Mouse (Mus musculus) midbrain, embryonic 14.5 days (tissue): ENCODE measurements at regions not wholly inside any gene's neighbourhood (a gene's known extent, or its start where the extent isn't known, plus 50 kb on each side); places are given as distances from the start of the nearest gene placed in this dataset.

ENCODE experiments used
- ATAC-seq: fragments of 200-750 bp; cut with Nextera tagmentation; 2 replicates; pipeline ENCODE4 v1.8.0; 2017; ENCODE audit warnings: moderate number of reproducible peaks, moderate library complexity; ENCODE audit not compliant: low FRiP score, low TSS enrichment
- DNase-seq: peaks from one replicate; pipeline ENCODE4 v3.0.0-alpha.2; 2015
- H3K27ac ChIP-seq: fragments of 300-500 bp; sonication (generic); replicated peaks from 2 replicates; pipeline ENCODE4 v1.5.1; 2014; ENCODE audit warnings: mild to moderate bottlenecking, low read depth, low read length, moderate library complexity
- H3K27me3 ChIP-seq: fragments of 300-500 bp; sonication (generic); 2 replicates; pipeline ENCODE4 v1.6.1; 2014; ENCODE audit warnings: low read length, control low read depth, mixed read lengths; ENCODE audit not compliant: control insufficient read depth, insufficient read depth
- H3K36me3 ChIP-seq: fragments of 300-500 bp; sonication (generic); 2 replicates; pipeline ENCODE4 v1.6.1; 2014; ENCODE audit warnings: low read length, control low read depth; ENCODE audit not compliant: control insufficient read depth, insufficient read depth
- H3K4me1 ChIP-seq: fragments of 300-500 bp; sonication (generic); 2 replicates; pipeline ENCODE4 v1.6.1; 2014; ENCODE audit warnings: mild to moderate bottlenecking, antibody characterized with exemption, low read length, control low read depth; ENCODE audit not compliant: control insufficient read depth, insufficient read depth
- H3K4me2 ChIP-seq: fragments of 300-500 bp; sonication (generic); 2 replicates; pipeline ENCODE4 v1.6.1; 2014; ENCODE audit warnings: mild to moderate bottlenecking, low read length, moderate library complexity
- H3K4me3 ChIP-seq: fragments of 300-500 bp; sonication (generic); replicated peaks from 2 replicates; pipeline ENCODE4 v1.5.1; 2014; ENCODE audit warnings: low read depth, low read length
- H3K9ac ChIP-seq: fragments of 300-500 bp; sonication (generic); replicated peaks from 2 replicates; pipeline ENCODE4 v1.6.1; 2014; ENCODE audit warnings: mild to moderate bottlenecking, low read length, moderate library complexity
- H3K9me3 ChIP-seq: fragments of 300-500 bp; sonication (generic); 2 replicates; pipeline ENCODE4 v1.6.1; 2016; ENCODE audit warnings: low read length, control low read depth, mixed read lengths; ENCODE audit not compliant: control insufficient read depth
- WGBS: fragments of 180-500 bp; shearing (Covaris S2); extraction: QIAGEN DNeasy Blood & Tissue Kit; methylation state at CpG from one replicate; pipeline ENCODE4 v1.1.7; 2014; 5-methylcytosine and 5-hydroxymethylcytosine counted together

DNA sequence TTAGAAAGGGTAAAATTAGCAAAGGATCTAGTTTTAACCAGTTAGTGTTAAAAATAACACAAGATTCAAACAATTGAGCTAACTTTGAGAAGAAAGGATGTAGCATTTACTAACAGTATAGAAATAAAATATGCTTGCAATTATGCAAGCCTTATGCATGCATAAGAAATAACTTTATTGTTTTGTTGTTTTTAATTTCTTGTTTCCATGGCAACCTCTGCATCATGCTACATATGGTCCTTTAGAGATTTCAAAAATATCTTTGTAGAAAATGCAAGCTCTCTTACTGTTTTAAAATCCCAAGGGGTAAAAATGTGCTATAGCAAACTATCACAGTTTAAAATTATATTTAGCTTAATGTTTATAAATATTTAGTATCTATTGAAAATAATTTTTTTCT, 395.0 kb upstream of the Spock3 start:
- ATAC-seq (no peak), DNase-seq (peak; percentile 9)
- Histone ChIP-seq H3K4me1 (no peaks in the 10 kb centered on the region), H3K27ac (no peak overlapping the region), H3K9me3 (no peaks in the 10 kb centered on the region), H3K27me3 (no peaks in the 10 kb centered on the region), H3K4me3 (no peak overlapping the region), H3K9ac (no peak overlapping the region), H3K36me3 (no peaks in the 10 kb centered on the region), H3K4me2 (no peak overlapping the region)

DNA sequence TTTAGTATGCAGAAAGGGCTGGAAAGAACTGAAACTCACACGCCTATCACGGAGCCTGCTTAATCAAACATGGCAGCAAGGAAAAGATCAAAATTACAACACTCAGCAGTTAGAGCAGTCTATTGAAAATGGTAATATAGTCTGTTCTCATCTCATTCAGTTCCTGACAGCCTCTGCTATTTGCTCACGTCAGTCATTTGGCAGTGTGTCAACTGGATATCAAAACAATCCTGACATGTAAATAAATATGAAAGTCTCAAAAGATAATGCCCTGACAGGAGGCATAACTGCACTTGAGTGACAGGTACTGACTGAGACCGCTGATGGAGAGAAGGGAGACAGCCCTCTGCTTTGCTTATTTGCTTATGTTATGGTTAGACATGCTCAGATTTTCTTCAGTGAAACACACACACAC, 375.0 kb upstream of the Spock3 start:
- 31% methylated on average over 4 of the region's 4 CpGs for WGBS
- Histone ChIP-seq H3K36me3 (no peaks in the 10 kb centered on the region), H3K27ac (no peak overlapping the region), H3K27me3 (no peaks in the 10 kb centered on the region), H3K4me3 (no peak overlapping the region), H3K9me3 (no peaks in the 10 kb centered on the region), H3K4me1 (0 out of 2 replicates have a peak, but pooled peaks cover 2% of the 10 kb centered on the region), H3K4me2 (no peak overlapping the region), H3K9ac (no peak overlapping the region)
- DNase-seq (peak; percentile 51), ATAC-seq (peak; percentile 71; the same call in 1 of the 2 replicates)

DNA sequence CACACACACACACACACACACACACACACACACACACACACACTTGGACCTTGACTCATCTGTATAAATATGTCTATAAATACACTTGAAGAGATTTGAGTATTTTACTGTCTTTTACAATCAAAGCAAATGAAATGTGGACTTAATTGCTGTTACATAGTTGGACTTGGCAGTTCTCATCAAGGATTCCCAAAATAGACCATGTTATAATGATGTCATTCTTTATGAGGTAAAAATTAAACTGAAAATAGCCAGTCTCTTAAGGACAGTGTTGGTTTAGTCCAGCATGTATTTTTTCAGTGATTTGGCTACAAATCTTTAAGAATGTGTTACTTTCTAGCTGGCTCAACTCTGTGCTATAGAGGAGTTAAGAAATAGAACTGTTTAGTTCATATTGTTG, 351.5 kb upstream of the Spock3 start:
- no peak for ATAC-seq
- DNase-seq: no peak
- no peaks in the 10 kb centered on the region for H3K36me3 ChIP-seq

GRCm38 (mm10) chr8:62606126-62606525, 344.7 kb upstream of the Spock3 start:
- ATAC-seq (no peak), DNase-seq (no peak)
- H3K27me3 ChIP-seq: no peaks in the 10 kb centered on the region
- no peaks in the 10 kb centered on the region for H3K4me1 ChIP-seq
- WGBS: 76% methylated on average over 1 of the region's 1 CpGs
- H3K9me3 ChIP-seq: no peaks in the 10 kb centered on the region
- H3K9ac ChIP-seq: no peak overlapping the region
- no peak overlapping the region for H3K4me3 ChIP-seq
- no peak overlapping the region for H3K4me2 ChIP-seq
- no peak overlapping the region for H3K27ac ChIP-seq
- no peaks in the 10 kb centered on the region for H3K36me3 ChIP-seq

More for the DNA sequence above, 351.5 kb upstream of the Spock3 start:
- no peak overlapping the region for H3K9ac ChIP-seq
- H3K4me1 ChIP-seq: no peaks in the 10 kb centered on the region
- no peak overlapping the region for H3K4me2 ChIP-seq
- H3K9me3 ChIP-seq: no peaks in the 10 kb centered on the region
- H3K27ac ChIP-seq: no peak overlapping the region
- no peak overlapping the region for H3K4me3 ChIP-seq
- no peaks in the 10 kb centered on the region for H3K27me3 ChIP-seq

DNA sequence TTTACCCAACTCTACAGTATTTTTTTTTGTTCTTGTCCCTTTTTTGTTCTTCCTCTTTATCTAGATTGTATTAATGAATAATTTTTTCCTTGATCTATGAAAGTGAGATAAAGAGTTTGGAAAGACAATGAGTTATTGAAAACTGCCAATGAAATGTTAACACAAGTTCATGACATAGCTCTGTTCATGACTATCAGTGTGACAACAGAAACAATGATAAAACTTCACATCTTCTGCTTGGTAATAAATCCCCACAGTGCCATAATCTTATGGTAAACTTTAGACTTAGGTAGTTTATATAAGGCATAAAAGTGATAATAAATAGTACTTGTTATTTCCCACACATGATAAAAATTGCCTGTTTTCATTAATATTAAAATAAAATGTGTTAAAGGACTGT, 330.8 kb upstream of the Spock3 start:
- Histone ChIP-seq H3K36me3 (no peaks in the 10 kb centered on the region), H3K4me1 (no peaks in the 10 kb centered on the region)
- no peak for DNase-seq

GRCm38 (mm10) chr8:62621176-62621575, 329.6 kb upstream of the Spock3 start:
- no peak overlapping the region for H3K4me3 ChIP-seq
- 96% methylated on average over 1 of the region's 1 CpGs for WGBS
- H3K4me1 ChIP-seq: no peaks in the 10 kb centered on the region
- DNase-seq (no peak), ATAC-seq (no peak)
- no peaks in the 10 kb centered on the region for H3K27me3 ChIP-seq
- H3K27ac ChIP-seq: no peak overlapping the region
- no peak overlapping the region for H3K4me2 ChIP-seq
- no peak overlapping the region for H3K9ac ChIP-seq
- no peaks in the 10 kb centered on the region for H3K36me3 ChIP-seq
- no peaks in the 10 kb centered on the region for H3K9me3 ChIP-seq

More for the DNA sequence above, 330.8 kb upstream of the Spock3 start:
- Histone ChIP-seq H3K9me3 (no peaks in the 10 kb centered on the region), H3K27me3 (no peaks in the 10 kb centered on the region), H3K9ac (no peak overlapping the region), H3K27ac (no peak overlapping the region), H3K4me3 (no peak overlapping the region), H3K4me2 (no peak overlapping the region)
- ATAC-seq: no peak
